Mouse (Mus musculus): ENCODE measurements around the gene Pramef25. TPM values are rescaled to one million over a fixed set of nuclear protein-coding genes. Genes with fewer than 3 reads are reported as not detected.
"Not testable (repeated sequence)": the region's sequence is repeated elsewhere in the genome, so short reads cannot be mapped to it uniquely, and the experiment has no call there.

The Pramef25 gene
- not detected in 2 replicates for polyA plus RNA-seq (2015; fragmentation: Nextera tagmentation; extraction: Ambion mirVana)

GRCm38 (mm10) chr4:143950916-143951315, at the start of gene Pramef25:
Pramef25 (minus strand) TSS chr4:143951016.
- not testable (repeated sequence) for H3K9me3 ChIP-seq (ENCODE audit: control insufficient read depth, low read length); H3K9ac ChIP-seq (ENCODE audit: low read depth, low read length); H3K36me3 ChIP-seq (ENCODE audit: control insufficient read depth, insufficient read depth, low read length); ATAC-seq; H3K4me3 ChIP-seq (ENCODE audit: low read length); H3K4me1 ChIP-seq (ENCODE audit: control insufficient read depth, insufficient read depth, low read depth, low read length); H3K27ac ChIP-seq (ENCODE audit: low read depth, low read length); H3K27me3 ChIP-seq (replicated peaks; ENCODE audit: control insufficient read depth, insufficient read depth, low read length); H3K4me2 ChIP-seq (ENCODE audit: low read length)
- WGBS, result 91% methylated on average over 1 of the region's 1 CpGs

DNA sequence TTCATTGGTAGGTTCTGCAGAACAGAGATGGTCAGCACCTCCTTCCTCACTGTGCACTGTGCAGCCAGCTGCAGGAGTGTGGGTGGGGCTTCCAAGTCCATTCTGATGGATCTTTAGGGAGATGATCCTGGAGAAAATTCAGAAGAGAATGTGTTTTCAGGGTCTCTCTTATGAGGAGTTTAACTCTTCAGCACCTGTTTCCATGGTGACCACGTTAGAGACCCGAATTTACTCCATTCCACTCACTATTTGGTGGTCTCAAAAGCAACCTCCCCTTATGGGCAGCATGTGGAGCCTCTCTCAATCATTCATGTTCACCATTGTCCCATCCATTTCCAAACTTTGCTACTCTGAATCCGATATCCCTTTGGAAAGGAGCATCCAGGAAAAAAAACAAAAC, 43.5 kb upstream of the Pramef25 start, which contains the start of gene Pramef17:
Gene Pramef17, minus strand, starts transcription at position 101 of the 400 bp plus-strand sequence.
- not testable (repeated sequence) for H3K4me1 ChIP-seq (ENCODE audit: control insufficient read depth, insufficient read depth, low read depth, low read length); H3K4me3 ChIP-seq (ENCODE audit: low read length); H3K9ac ChIP-seq (ENCODE audit: low read depth, low read length); H3K4me2 ChIP-seq (ENCODE audit: low read length); H3K36me3 ChIP-seq (ENCODE audit: control insufficient read depth, insufficient read depth, low read length); ATAC-seq; H3K9me3 ChIP-seq (ENCODE audit: control insufficient read depth, low read length); H3K27me3 ChIP-seq (replicated peaks; ENCODE audit: control insufficient read depth, insufficient read depth, low read length); H3K27ac ChIP-seq (ENCODE audit: low read depth, low read length)
- 56% methylated on average over 3 of the region's 3 CpGs for WGBS

DNA sequence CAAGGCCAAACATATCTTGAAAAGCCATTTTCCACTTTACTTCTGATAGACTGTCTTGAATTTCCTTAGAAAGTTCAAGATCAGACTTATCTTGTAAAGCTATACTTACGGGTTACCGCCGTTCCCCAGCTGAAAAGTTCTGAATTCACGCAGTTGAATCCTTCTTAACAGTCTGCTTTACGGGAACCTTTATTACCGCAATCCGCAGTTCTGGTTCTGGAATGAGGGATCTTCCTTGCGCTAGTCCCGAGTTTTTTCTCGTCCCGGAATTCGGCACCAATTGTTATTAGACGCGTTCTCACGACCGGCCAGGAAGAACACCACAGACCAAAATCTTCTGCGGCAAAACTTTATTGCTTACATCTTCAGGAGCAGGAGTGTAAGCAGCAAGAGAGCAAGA, 37.3 kb upstream of the Pramef25 start:
- H3K4me2 ChIP-seq (ENCODE audit: low read length); ATAC-seq; H3K9ac ChIP-seq (ENCODE audit: low read depth, low read length); H3K27me3 ChIP-seq (replicated peaks; ENCODE audit: control insufficient read depth, insufficient read depth, low read length); H3K4me1 ChIP-seq (ENCODE audit: control insufficient read depth, insufficient read depth, low read depth, low read length); H3K4me3 ChIP-seq (ENCODE audit: low read length); H3K27ac ChIP-seq (ENCODE audit: low read depth, low read length); H3K36me3 ChIP-seq (ENCODE audit: control insufficient read depth, insufficient read depth, low read length); H3K9me3 ChIP-seq (ENCODE audit: control insufficient read depth, low read length): not testable (repeated sequence)
- 94% methylated on average over 10 of the region's 17 CpGs for WGBS

- not testable (repeated sequence) for H3K4me3 ChIP-seq (ENCODE audit: low read length); H3K36me3 ChIP-seq (ENCODE audit: control insufficient read depth, insufficient read depth, low read length); H3K4me2 ChIP-seq (ENCODE audit: low read length); H3K9ac ChIP-seq (ENCODE audit: low read depth, low read length); H3K4me1 ChIP-seq (ENCODE audit: control insufficient read depth, insufficient read depth, low read depth, low read length); H3K9me3 ChIP-seq (ENCODE audit: control insufficient read depth, low read length); H3K27me3 ChIP-seq (replicated peaks; ENCODE audit: control insufficient read depth, insufficient read depth, low read length); ATAC-seq; H3K27ac ChIP-seq (ENCODE audit: low read depth, low read length)
- 95% methylated on average over 7 of the region's 17 CpGs for WGBS
These were observed 36.7 kb upstream of the Pramef25 start for GRCm38 (mm10) chr4:143987475-143987941.

DNA sequence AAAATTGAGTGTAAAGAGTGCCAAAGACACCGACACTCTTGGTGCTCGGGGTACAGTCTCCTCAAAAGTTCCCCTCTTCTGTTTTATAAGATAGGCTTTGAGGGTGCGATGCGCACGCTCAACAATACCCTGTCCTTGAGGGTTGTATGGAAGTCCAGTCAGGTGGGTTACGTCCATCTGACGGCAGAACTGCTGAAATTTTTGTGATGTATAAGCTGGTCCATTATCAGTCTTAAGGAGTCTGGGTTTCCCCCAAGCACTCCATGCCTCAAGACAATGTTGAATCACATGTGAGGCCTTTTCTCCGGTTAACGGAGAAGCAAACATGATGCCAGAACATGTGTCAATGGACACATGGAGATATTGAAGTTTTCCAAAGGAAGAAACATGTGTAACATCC, 34.9 kb upstream of the Pramef25 start:
- ATAC-seq; H3K27me3 ChIP-seq (replicated peaks; ENCODE audit: control insufficient read depth, insufficient read depth, low read length): not testable (repeated sequence)
- WGBS, result 94% methylated on average over 2 of the region's 9 CpGs

DNA sequence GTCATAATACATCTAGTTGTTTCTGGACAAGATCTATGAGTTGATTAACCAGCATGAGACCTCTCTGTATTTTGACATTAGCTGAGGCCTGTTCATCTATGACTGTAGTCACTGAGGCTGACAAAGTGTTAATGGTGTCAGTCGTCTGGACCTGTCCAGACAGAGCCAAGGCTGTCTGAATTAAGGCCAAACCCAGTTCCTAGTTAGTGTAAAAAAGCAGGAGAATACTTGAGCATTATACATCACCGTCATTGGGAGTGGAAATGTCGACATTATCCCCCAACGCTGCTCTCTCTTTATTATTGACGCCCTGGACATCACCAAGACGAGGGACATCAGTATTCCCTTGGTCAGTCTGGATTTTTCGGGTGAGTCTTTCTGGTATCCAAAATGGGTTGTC, 34.3 kb upstream of the Pramef25 start:
- H3K4me3 ChIP-seq (ENCODE audit: low read length); ATAC-seq; H3K36me3 ChIP-seq (ENCODE audit: control insufficient read depth, insufficient read depth, low read length); H3K27me3 ChIP-seq (replicated peaks; ENCODE audit: control insufficient read depth, insufficient read depth, low read length); H3K27ac ChIP-seq (ENCODE audit: low read depth, low read length); H3K4me2 ChIP-seq (ENCODE audit: low read length); H3K9ac ChIP-seq (ENCODE audit: low read depth, low read length); H3K4me1 ChIP-seq (ENCODE audit: control insufficient read depth, insufficient read depth, low read depth, low read length); H3K9me3 ChIP-seq (ENCODE audit: control insufficient read depth, low read length): not testable (repeated sequence)
- no CpG with 5 or more reads among the region's 7 CpGs for WGBS

More for the DNA sequence above, 34.9 kb upstream of the Pramef25 start:
- not testable (repeated sequence) for H3K36me3 ChIP-seq (ENCODE audit: control insufficient read depth, insufficient read depth, low read length); H3K27ac ChIP-seq (ENCODE audit: low read depth, low read length); H3K4me3 ChIP-seq (ENCODE audit: low read length); H3K4me2 ChIP-seq (ENCODE audit: low read length); H3K9ac ChIP-seq (ENCODE audit: low read depth, low read length); H3K4me1 ChIP-seq (ENCODE audit: control insufficient read depth, insufficient read depth, low read depth, low read length); H3K9me3 ChIP-seq (ENCODE audit: control insufficient read depth, low read length)

DNA sequence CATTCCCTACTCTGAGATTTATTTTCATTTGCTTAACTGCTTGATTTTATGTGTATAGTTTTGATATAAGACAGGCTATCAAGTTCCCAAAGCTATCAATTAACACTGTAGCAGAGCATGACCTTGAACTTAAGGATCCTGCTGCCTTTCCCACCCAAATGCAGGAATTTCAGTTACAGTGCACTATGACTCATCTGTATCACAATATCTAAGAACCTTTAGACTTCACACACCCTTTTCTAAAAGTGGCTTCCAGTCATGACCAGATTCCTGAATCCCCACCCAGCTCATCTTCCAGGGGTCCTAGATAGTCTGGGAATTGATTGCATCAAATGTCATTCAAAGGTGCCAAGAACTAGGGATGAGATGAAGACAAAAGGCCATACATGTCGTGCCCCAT, 32.6 kb upstream of the Pramef25 start:
- not testable (repeated sequence) for H3K27me3 ChIP-seq (replicated peaks; ENCODE audit: control insufficient read depth, insufficient read depth, low read length); H3K9me3 ChIP-seq (ENCODE audit: control insufficient read depth, low read length); H3K4me1 ChIP-seq (ENCODE audit: control insufficient read depth, insufficient read depth, low read depth, low read length); ATAC-seq; H3K36me3 ChIP-seq (ENCODE audit: control insufficient read depth, insufficient read depth, low read length); H3K4me3 ChIP-seq (ENCODE audit: low read length); H3K27ac ChIP-seq (ENCODE audit: low read depth, low read length); H3K4me2 ChIP-seq (ENCODE audit: low read length); H3K9ac ChIP-seq (ENCODE audit: low read depth, low read length)
- WGBS, result 80% methylated on average over 1 of the region's 1 CpGs

GRCm38 (mm10) chr4:143966850-143967249, 16.0 kb upstream of the Pramef25 start, which contains the start of gene Gm13101:
Gm13101 (minus strand) TSS chr4:143966950.
- H3K27me3 ChIP-seq (replicated peaks; ENCODE audit: control insufficient read depth, insufficient read depth, low read length); ATAC-seq: not testable (repeated sequence)
- 59% methylated on average over 2 of the region's 2 CpGs for WGBS

DNA sequence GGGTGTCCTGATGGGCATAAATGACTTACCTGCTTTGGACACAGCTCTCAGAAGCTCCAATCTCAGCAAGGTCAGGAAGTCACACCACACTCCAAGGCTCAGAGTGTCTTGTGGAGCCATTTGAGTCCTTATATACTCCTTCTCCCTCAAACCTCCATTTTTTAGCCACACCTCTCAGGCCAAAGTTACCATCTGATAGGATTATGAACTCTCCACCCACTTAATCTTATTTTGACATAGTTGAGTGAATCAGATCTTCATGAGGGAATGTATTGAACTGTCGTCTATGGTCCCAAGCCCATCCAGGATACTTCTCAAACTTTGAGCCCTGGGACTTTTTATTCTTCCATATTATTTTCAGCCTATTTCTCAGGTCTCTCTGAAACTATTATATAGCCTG, 50.5 kb downstream of the Pramef25 start, which contains the start of gene Pramef6:
Gene Pramef6, minus strand, starts transcription at position 101 of the 400 bp plus-strand sequence.
- H3K4me2 ChIP-seq (ENCODE audit: low read length); H3K27me3 ChIP-seq (replicated peaks; ENCODE audit: control insufficient read depth, insufficient read depth, low read length); H3K4me3 ChIP-seq (ENCODE audit: low read length); H3K27ac ChIP-seq (ENCODE audit: low read depth, low read length); H3K36me3 ChIP-seq (ENCODE audit: control insufficient read depth, insufficient read depth, low read length); H3K9me3 ChIP-seq (ENCODE audit: control insufficient read depth, low read length); H3K4me1 ChIP-seq (ENCODE audit: control insufficient read depth, insufficient read depth, low read depth, low read length); H3K9ac ChIP-seq (ENCODE audit: low read depth, low read length); ATAC-seq: not testable (repeated sequence)
- 89% methylated on average over 1 of the region's 1 CpGs for WGBS

More at GRCm38 (mm10) chr4:143966850-143967249, 16.0 kb upstream of the Pramef25 start, which contains the start of gene Gm13101:
- H3K36me3 ChIP-seq (ENCODE audit: control insufficient read depth, insufficient read depth, low read length); H3K27ac ChIP-seq (ENCODE audit: low read depth, low read length); H3K4me3 ChIP-seq (ENCODE audit: low read length); H3K4me1 ChIP-seq (ENCODE audit: control insufficient read depth, insufficient read depth, low read depth, low read length); H3K4me2 ChIP-seq (ENCODE audit: low read length); H3K9ac ChIP-seq (ENCODE audit: low read depth, low read length); H3K9me3 ChIP-seq (ENCODE audit: control insufficient read depth, low read length): not testable (repeated sequence)
